ENCODE assay signal across 15 mouse cellular contexts in the genomic region with DNA sequence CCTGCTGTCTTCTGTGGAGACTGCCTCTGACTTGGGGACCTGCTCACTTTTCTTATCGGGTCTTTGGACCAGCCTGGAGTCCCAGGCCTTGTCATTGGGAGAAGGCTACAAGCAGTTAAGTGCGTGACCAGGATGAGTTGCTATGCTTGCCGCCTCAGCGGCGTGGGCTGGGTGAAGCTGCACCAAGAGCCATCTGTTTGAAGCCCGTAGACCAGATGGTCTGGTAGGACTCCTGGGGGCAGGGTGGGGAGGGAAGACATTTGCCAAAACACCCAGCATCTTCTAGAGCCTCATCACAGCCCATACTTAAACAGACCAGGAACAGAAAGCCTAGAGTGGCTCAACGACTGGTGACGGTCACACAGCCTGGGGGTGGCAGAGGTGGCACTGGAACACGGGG. TPM values are rescaled to one million over a fixed set of nuclear protein-coding genes. Genes with fewer than 3 reads are reported as not detected.
A peak's percentile ranks its signal among the peaks of the same experiment; 100 is the strongest.
DNase-seq lines count a peak whose midpoint lies in the region; ATAC-seq and TF ChIP-seq lines count a peak whose summit lies in the region.
"Had no signal": no experiment of that assay in that cellular context is flagged by ENCODE, and none has a peak within 500 bp of the region (broad histone marks: within the 10 kb centered on the region; RNA-seq: fewer than 3 reads in every experiment).

No protein-coding gene starts in this region.

- no peak for ATAC-seq in intestine, embryonic 16.5 days
- ATAC-seq in kidney, embryonic 16.5 days (ENCODE audit: low FRiP score, low TSS enrichment) = no peak
- ATAC-seq: intestine, embryonic 15.5 days had no signal

- WGBS in intestine, embryonic 16.5 days = 68% methylated on average over 9 of the region's 9 CpGs
- WGBS in kidney, embryonic 16.5 days = 74% methylated on average over 9 of the region's 9 CpGs
- 60% methylated on average over 9 of the region's 9 CpGs for WGBS in kidney, adult 2 months

- no peaks in the 10 kb centered on the region for H3K27me3 ChIP-seq in intestine, embryonic 16.5 days (replicated peaks; ENCODE audit: control insufficient read depth, insufficient read depth, low read length)
- no peaks in the 10 kb centered on the region for H3K27me3 ChIP-seq in kidney, embryonic 16.5 days (ENCODE audit: insufficient read depth, low read length)
- H3K27me3 ChIP-seq in kidney, adult 2 months (replicated peaks; ENCODE audit: control insufficient read depth, insufficient read depth, low read length) = no peaks in the 10 kb centered on the region
- H3K27me3 ChIP-seq: intestine, embryonic 15.5 days had no signal

- no peak overlapping the region for H3K9ac ChIP-seq in intestine, embryonic 16.5 days (ENCODE audit: low read depth, low read length)
- no peak overlapping the region for H3K9ac ChIP-seq in kidney, embryonic 16.5 days (replicated peaks; ENCODE audit: low read length)
- H3K9ac ChIP-seq: intestine, embryonic 15.5 days; lung, embryonic 14.5 days had no signal

- no peaks in the 10 kb centered on the region for H3K9me3 ChIP-seq in intestine, embryonic 16.5 days (ENCODE audit: control insufficient read depth, low read length)
- no peaks in the 10 kb centered on the region for H3K9me3 ChIP-seq in kidney, embryonic 16.5 days (ENCODE audit: low read length)
- H3K9me3 ChIP-seq: intestine, embryonic 15.5 days; megakaryocyte, embryonic 14.5 days had no signal

- intact Hi-C loops in left cerebral cortex, postnatal 14 days (cut with DNase I) = no loop called here

- no peak overlapping the region for H3K4me3 ChIP-seq in cortical plate, adult 2 months (ENCODE audit: insufficient read depth, low read length)
- no peak overlapping the region for H3K4me3 ChIP-seq in intestine, embryonic 16.5 days (ENCODE audit: low read length)
- no peak overlapping the region for H3K4me3 ChIP-seq in kidney, embryonic 16.5 days (ENCODE audit: low read length)
- H3K4me3 ChIP-seq in kidney, adult 2 months (ENCODE audit: insufficient read depth, low read depth, low read length) = no peak overlapping the region
- H3K4me3 ChIP-seq: intestine, embryonic 15.5 days; megakaryocyte, embryonic 14.5 days had no signal

- no peak overlapping the region for H3K4me2 ChIP-seq in intestine, embryonic 16.5 days (ENCODE audit: low read depth, low read length)
- H3K4me2 ChIP-seq in kidney, embryonic 16.5 days (replicated peaks; ENCODE audit: low read depth, low read length) = no peak overlapping the region
- H3K4me2 ChIP-seq: intestine, embryonic 15.5 days; lung, embryonic 14.5 days had no signal

- peaks cover 53% of the 10 kb centered on the region for H3K4me1 ChIP-seq in cortical plate, adult 2 months (ENCODE audit: control insufficient read depth, insufficient read depth, low read length)
- H3K4me1 ChIP-seq in intestine, embryonic 16.5 days (ENCODE audit: control insufficient read depth, insufficient read depth, low read length) = no peaks in the 10 kb centered on the region
- H3K4me1 ChIP-seq in kidney, embryonic 16.5 days (ENCODE audit: insufficient read depth, low read length) = no peaks in the 10 kb centered on the region; the same call in 1 of the 2 replicates
- no peaks in the 10 kb centered on the region for H3K4me1 ChIP-seq in kidney, adult 2 months (ENCODE audit: control insufficient read depth, insufficient read depth, low read length)
- H3K4me1 ChIP-seq: intestine, embryonic 15.5 days; megakaryocyte, embryonic 14.5 days had no signal

- DNase-seq in brain, adult 2 months (ENCODE audit: low read depth, low spot score) = peak; percentile 97
- DNase-seq in cerebellum, adult 11 months = peak; percentile 82
- DNase-seq in left cerebral cortex, postnatal 14 days (ENCODE audit: low spot score in 2 of 2) = peak; percentile 77 to 87
- no peak for DNase-seq in thymus, adult 18-20 months
- DNase-seq in kidney, adult 2 months = no peak
- DNase-seq: heart, postnatal 4 days; kidney, postnatal 4 days; lung, embryonic 14.5 days had no signal

- H3K36me3 ChIP-seq in intestine, embryonic 16.5 days (ENCODE audit: control insufficient read depth, insufficient read depth, low read length) = no peaks in the 10 kb centered on the region
- no peaks in the 10 kb centered on the region for H3K36me3 ChIP-seq in kidney, embryonic 16.5 days (ENCODE audit: insufficient read depth, low read length)
- no peaks in the 10 kb centered on the region for H3K36me3 ChIP-seq in kidney, adult 2 months (ENCODE audit: control insufficient read depth, insufficient read depth, low read length)
- H3K36me3 ChIP-seq: intestine, embryonic 15.5 days had no signal

- H3K27ac ChIP-seq in cortical plate, adult 2 months (ENCODE audit: insufficient read depth, low read length) = peak overlapping the region; percentile 83
- H3K27ac ChIP-seq in intestine, embryonic 16.5 days (ENCODE audit: low read length) = no peak overlapping the region
- H3K27ac ChIP-seq in kidney, embryonic 16.5 days (ENCODE audit: low read length) = no peak overlapping the region
- H3K27ac ChIP-seq in kidney, adult 2 months (ENCODE audit: insufficient read depth, low read depth, low read length) = no peak overlapping the region
- H3K27ac ChIP-seq: intestine, embryonic 15.5 days had no signal

- TF ChIP-seq POLR2A in cortical plate, adult 2 months (IDR thresholded peaks at IDR 0.05; ENCODE audit: extremely low read depth, insufficient read depth, low read length) = no peak
- no peak for TF ChIP-seq POLR2A in kidney, adult 2 months (IDR thresholded peaks at IDR 0.05; ENCODE audit: low read depth, low read length)

- TF ChIP-seq CTCF in cortical plate, adult 2 months (IDR thresholded peaks at IDR 0.05; ENCODE audit: extremely low read depth, insufficient read depth, low read length) = no peak
- no peak for TF ChIP-seq CTCF in kidney, adult 2 months (conservative IDR thresholded peaks at IDR 0.05; ENCODE audit: insufficient read depth, insufficient read length, low read depth, low read length)

RNA-seq across cellular contexts. Expression of a gene that starts 24.9 kb away (rescaled TPM):
- 442 and 456 TPM in 2 replicates for polyA plus RNA-seq in cortical plate, adult 2 months (2012; rRNA removed)
- 100 to 1,000 TPM; 455 to 479 TPM for total RNA-seq in left cerebral cortex, postnatal 14 days (2021)
- 0.40 and 0.42 TPM in 2 replicates for polyA plus RNA-seq in intestine, embryonic 16.5 days (2015; fragmentation: Nextera tagmentation; extraction: Ambion mirVana)
- polyA plus RNA-seq in kidney, embryonic 16.5 days (2015; fragmentation: Nextera tagmentation; extraction: Ambion mirVana) = 0.28 TPM in 1 of 2 replicates, not detected in the other
- 0.34 and 0.58 TPM in 2 replicates for polyA plus RNA-seq in kidney, adult 2 months (2012; rRNA removed)
- total RNA-seq: monocyte, adult 5-6 weeks; neutrophil, adult 5-6 weeks had no signal

Comparison
In these comparisons a context has a peak if more than half of its experiments do, and no peak if none do; other contexts are left out.
1. DNase-seq: peak in brain, adult 2 months (single experiment), cerebellum, adult 11 months (single experiment) and left cerebral cortex, postnatal 14 days (2 of 2); none in thymus, adult 18-20 months (0 of 2) and kidney, adult 2 months (single experiment).
2. RNA of a gene that starts 24.9 kb away (polyA plus RNA-seq): 442 to 456 TPM in cortical plate, adult 2 months; 0.34 to 0.58 TPM in kidney, adult 2 months, 0.40 to 0.42 TPM in intestine, embryonic 16.5 days and 0.28 TPM in kidney, embryonic 16.5 days; every median in the first group is over 100 times any median in the second.